In the genomic region with DNA sequence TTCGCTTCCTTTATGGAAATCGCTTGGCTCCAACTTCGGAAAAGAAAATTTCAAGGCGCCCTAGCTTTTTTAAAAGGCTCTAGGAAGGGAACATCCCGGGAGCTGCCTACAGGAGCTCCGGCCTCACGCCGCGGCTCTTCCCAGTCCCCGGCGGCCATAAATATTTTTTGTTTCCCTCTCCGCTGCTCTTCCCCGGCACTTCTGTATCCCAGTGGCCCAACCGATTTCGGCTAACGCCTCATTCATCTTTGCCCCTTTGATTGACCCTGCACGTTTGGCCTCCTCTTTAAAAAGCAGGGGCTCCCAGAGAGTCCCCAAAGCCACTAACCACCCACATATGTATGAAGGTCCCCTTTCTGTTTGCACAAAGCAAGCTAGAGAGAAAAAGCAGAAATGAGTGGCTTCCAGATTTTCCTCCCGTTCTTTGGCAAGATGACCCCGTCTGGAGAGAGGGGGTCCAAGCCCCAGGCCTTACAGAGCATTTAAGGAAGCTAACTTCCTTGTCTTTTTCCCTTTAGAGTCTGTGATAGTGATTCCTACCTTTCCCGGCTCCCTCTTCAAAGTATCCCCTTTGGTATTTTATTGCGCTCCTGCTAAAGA, we compare ENCODE assay signal across 10 mouse cellular contexts. TPM values are rescaled to one million over a fixed set of nuclear protein-coding genes. Genes with fewer than 3 reads are reported as not detected.
DNase-seq lines count a peak whose midpoint lies in the region; ATAC-seq and TF ChIP-seq lines count a peak whose summit lies in the region.
"Had no signal": no experiment of that assay in that cellular context is flagged by ENCODE, and none has a peak within 500 bp of the region (broad histone marks: within the 10 kb centered on the region; RNA-seq: fewer than 3 reads in every experiment).

No protein-coding gene starts in this region.

- intact Hi-C loops in heart, adult 2 months (cut with DNase I) = no loop called here

- WGBS in heart, embryonic 13.5 days = 3% methylated on average over 21 of the region's 21 CpGs
- WGBS in heart, adult 2 months = 5% methylated on average over 21 of the region's 21 CpGs
- 7% methylated on average over 21 of the region's 21 CpGs for WGBS in hindbrain, embryonic 16.5 days
- WGBS in liver, embryonic 13.5 days (ENCODE audit: insufficient replicate concordance) = 5% methylated on average over 21 of the region's 21 CpGs

- no peak overlapping the region; the same call in 1 of the 2 replicates for H3K27ac ChIP-seq in heart, embryonic 13.5 days (replicated peaks)
- H3K27ac ChIP-seq in heart, adult 2 months = no peak overlapping the region
- H3K27ac ChIP-seq in hindbrain, embryonic 16.5 days (ENCODE audit: low read depth, low read length) = peak overlapping the region; percentile 76
- H3K27ac ChIP-seq in liver, embryonic 13.5 days = no peak overlapping the region
- H3K27ac ChIP-seq: embryonic facial prominence, embryonic 12.5 days had no signal

- no peaks in the 10 kb centered on the region for H3K79me2 ChIP-seq in heart, adult 2 months (replicated peaks; ENCODE audit: control insufficient read depth, insufficient read depth, low read length)

- H3K4me2 ChIP-seq in heart, embryonic 13.5 days = peak overlapping the region; percentile 31
- H3K4me2 ChIP-seq in hindbrain, embryonic 16.5 days (ENCODE audit: low read length) = peak overlapping the region; percentile 45
- H3K4me2 ChIP-seq in liver, embryonic 13.5 days = 0 out of 2 replicates have a peak overlapping the region, but pooled peaks have one; percentile 12
- H3K4me2 ChIP-seq: embryonic facial prominence, embryonic 12.5 days had no signal

- H3K4me1 ChIP-seq in heart, embryonic 13.5 days = peaks cover 3% of the 10 kb centered on the region; the same call in 1 of the 2 replicates
- no peaks in the 10 kb centered on the region for H3K4me1 ChIP-seq in heart, adult 2 months (ENCODE audit: control insufficient read depth, insufficient read depth, low read length)
- peaks cover 4% of the 10 kb centered on the region; the same call in 1 of the 2 replicates for H3K4me1 ChIP-seq in hindbrain, embryonic 16.5 days (ENCODE audit: control insufficient read depth, insufficient read depth, low read depth, low read length)
- H3K4me1 ChIP-seq in liver, embryonic 13.5 days (replicated peaks) = no peaks in the 10 kb centered on the region
- H3K4me1 ChIP-seq: embryonic facial prominence, embryonic 12.5 days had no signal

- H3K9me3 ChIP-seq in heart, embryonic 13.5 days = no peaks in the 10 kb centered on the region
- H3K9me3 ChIP-seq in hindbrain, embryonic 16.5 days (ENCODE audit: control insufficient read depth, low read length) = no peaks in the 10 kb centered on the region
- H3K9me3 ChIP-seq in liver, embryonic 13.5 days (replicated peaks) = no peaks in the 10 kb centered on the region
- H3K9me3 ChIP-seq: embryonic facial prominence, embryonic 12.5 days had no signal

- no peak for TF ChIP-seq POLR2A in heart, adult 2 months (IDR thresholded peaks at IDR 0.05; ENCODE audit: insufficient read depth, low read depth, low read length)

- no peak for ATAC-seq in heart, embryonic 13.5 days (ENCODE audit: extremely low read depth, insufficient number of reproducible peaks, low FRiP score, low TSS enrichment)
- no peak for ATAC-seq in hindbrain, embryonic 16.5 days
- no peak for ATAC-seq in liver, embryonic 13.5 days (ENCODE audit: low read depth)
- ATAC-seq: midbrain, embryonic 16.5 days had no signal

- no peak for TF ChIP-seq EP300 in heart, adult 2 months (IDR thresholded peaks at IDR 0.05; ENCODE audit: insufficient read depth, low read depth, low read length)

- peaks cover 97% of the 10 kb centered on the region for H3K27me3 ChIP-seq in heart, embryonic 13.5 days (replicated peaks)
- H3K27me3 ChIP-seq in heart, adult 2 months (ENCODE audit: control insufficient read depth, insufficient read depth, low read length) = peaks cover 22% of the 10 kb centered on the region
- peaks cover 51% of the 10 kb centered on the region for H3K27me3 ChIP-seq in hindbrain, embryonic 16.5 days (replicated peaks; ENCODE audit: control insufficient read depth, insufficient read depth, low read length)
- peaks cover 96% of the 10 kb centered on the region for H3K27me3 ChIP-seq in liver, embryonic 13.5 days

- H3K4me3 ChIP-seq in heart, embryonic 13.5 days = peak overlapping the region; percentile 9; the same call in 1 of the 2 replicates
- no peak overlapping the region for H3K4me3 ChIP-seq in heart, adult 2 months
- H3K4me3 ChIP-seq in hindbrain, embryonic 16.5 days (ENCODE audit: low read length) = peak overlapping the region; percentile 29
- no peak overlapping the region for H3K4me3 ChIP-seq in liver, embryonic 13.5 days (replicated peaks)
- H3K4me3 ChIP-seq: embryonic facial prominence, embryonic 12.5 days had no signal

- H3K9ac ChIP-seq in heart, embryonic 13.5 days = no peak overlapping the region
- H3K9ac ChIP-seq in heart, adult 2 months (ENCODE audit: low read depth, low read length) = no peak overlapping the region
- H3K9ac ChIP-seq in hindbrain, embryonic 16.5 days (ENCODE audit: low read depth, low read length) = peak overlapping the region; percentile 24; the same call in 1 of the 2 replicates
- no peak overlapping the region for H3K9ac ChIP-seq in liver, embryonic 13.5 days
- H3K9ac ChIP-seq: embryonic facial prominence, embryonic 12.5 days had no signal

- no peak for DNase-seq in heart, adult 2 months
- peak; percentile 38 for DNase-seq in ZHBTc4 (ENCODE audit: low read depth, low spot score)
- no peak for DNase-seq in liver, embryonic 13.5 days
- no peak for DNase-seq in gastrocnemius, adult 8-10 months (ENCODE audit: low spot score in 2 of 2)
- DNase-seq in gastrocnemius, postnatal 4 days (ENCODE audit: low spot score in 2 of 2) = no peak
- no peak for DNase-seq in urinary bladder, postnatal 14 days (ENCODE audit: low spot score)

- no peaks in the 10 kb centered on the region for H3K36me3 ChIP-seq in heart, embryonic 13.5 days
- H3K36me3 ChIP-seq in heart, adult 2 months (ENCODE audit: control insufficient read depth, insufficient read depth, low read length) = no peaks in the 10 kb centered on the region
- no peaks in the 10 kb centered on the region for H3K36me3 ChIP-seq in hindbrain, embryonic 16.5 days (ENCODE audit: control insufficient read depth, insufficient read depth, low read length)
- no peaks in the 10 kb centered on the region for H3K36me3 ChIP-seq in liver, embryonic 13.5 days
- H3K36me3 ChIP-seq: embryonic facial prominence, embryonic 12.5 days had no signal

- TF ChIP-seq CTCF in heart, adult 2 months (IDR thresholded peaks at IDR 0.05) = no peak

RNA-seq across cellular contexts. Expression of a gene that starts 40.8 kb away (rescaled TPM):
- 0.39 and 0.98 TPM in 2 replicates for polyA plus RNA-seq in heart, embryonic 13.5 days (2015; fragmentation: Nextera tagmentation; extraction: Ambion mirVana)
- not detected for total RNA-seq in heart, adult 2 months (2021)
- polyA plus RNA-seq in heart, adult 2 months (2012; rRNA removed) = 0.10 TPM in 1 of 2 replicates, not detected in the other
- 57.7 and 61.2 TPM in 2 replicates for polyA plus RNA-seq in hindbrain, embryonic 16.5 days (2015; fragmentation: Nextera tagmentation; extraction: Ambion mirVana)
- 0.31 and 0.42 TPM in 2 replicates for polyA plus RNA-seq in liver, embryonic 13.5 days (2015; fragmentation: Nextera tagmentation; extraction: Ambion mirVana)
- 1 to 10 TPM; 4.6 to 5.6 (median 4.7) TPM for total RNA-seq in gastrocnemius, adult 8-10 months (2022)
- 1 to 10 TPM; 6.9 to 8.2 TPM for total RNA-seq in gastrocnemius, postnatal 4 days (2021)
- polyA plus RNA-seq: midbrain, embryonic 16.5 days had no signal

Comparison
In these comparisons a context has a peak if more than half of its experiments do, and no peak if none do; other contexts are left out.
1. H3K4me3 ChIP-seq: peak in heart, embryonic 13.5 days (single experiment) and hindbrain, embryonic 16.5 days (single experiment); none in heart, adult 2 months (single experiment) and liver, embryonic 13.5 days (single experiment).
2. RNA of a gene that starts 40.8 kb away (polyA plus RNA-seq): 57.7 to 61.2 TPM in hindbrain, embryonic 16.5 days; 0.39 to 0.98 TPM in heart, embryonic 13.5 days, 0.31 to 0.42 TPM in liver, embryonic 13.5 days and 0.10 TPM in heart, adult 2 months; every median in the first group is over 10 times any median in the second.
3. Peak in every context shown above with its lines, with median percentiles within 50 percentile points of each other: H3K4me2 ChIP-seq.